Mouse (Mus musculus) spleen, adult 2 months (tissue): ENCODE measurements at regions not wholly inside any gene's neighbourhood (a gene's known extent, or its start where the extent isn't known, plus 50 kb on each side); places are given as distances from the start of the nearest gene placed in this dataset.

ENCODE experiments used
- CTCF ChIP-seq: fragments of 200-500 bp; IDR thresholded peaks from 2 replicates; pipeline ENCODE4 v1.5.1; 2011; ENCODE audit warnings: mild to moderate bottlenecking, inconsistent platforms; ENCODE audit not compliant: insufficient read depth, insufficient read length, insufficient replicate concordance; ENCODE audit errors: extremely low read depth
- POLR2A ChIP-seq: fragments of 200-500 bp; IDR thresholded peaks from 2 replicates; pipeline ENCODE4 v1.6.1; 2011; ENCODE audit warnings: low read depth, low read length, inconsistent platforms

- TF ChIP-seq CTCF, result no peak
- no peak for TF ChIP-seq POLR2A
Observed at GRCm38 (mm10) chr4:7755473-7755872, 483.4 kb downstream of the Car8 start.
